Mouse (Mus musculus) testis, adult 2 months (tissue): Measurements from ENCODE around the gene Dynlrb2. TPM values are rescaled to one million over a fixed set of nuclear protein-coding genes. Genes with fewer than 3 reads are reported as not detected.

Source experiments
- H3K27ac ChIP-seq: fragments of 200-500 bp; 2 replicates; pipeline ENCODE4 v1.5.1; 2012; ENCODE audit warnings: low read depth, low read length; ENCODE audit not compliant: control insufficient read depth, insufficient read depth
- H3K27me3 ChIP-seq: fragments of 200-500 bp; 2 replicates; pipeline ENCODE4 v1.6.1; 2012; ENCODE audit warnings: mild to moderate bottlenecking, low read length, moderate library complexity; ENCODE audit not compliant: control insufficient read depth, insufficient read depth
- H3K36me3 ChIP-seq: fragments of 200-500 bp; 2 replicates; pipeline ENCODE4 v1.6.1; 2012; ENCODE audit warnings: mild to moderate bottlenecking, low read length; ENCODE audit not compliant: control insufficient read depth, insufficient read depth
- H3K4me1 ChIP-seq: fragments of 200-500 bp; 2 replicates; pipeline ENCODE4 v1.6.1; 2012; ENCODE audit warnings: low read length; ENCODE audit not compliant: control insufficient read depth, insufficient read depth
- H3K4me3 ChIP-seq: fragments of 200-500 bp; 2 replicates; pipeline ENCODE4 v1.5.1; 2012; ENCODE audit warnings: low read depth, mild to moderate bottlenecking, low read length, moderate library complexity, mixed read lengths; ENCODE audit not compliant: control insufficient read depth
- CTCF ChIP-seq: fragments of 200-500 bp; IDR thresholded peaks from 2 replicates; pipeline ENCODE4 v1.5.1; 2012; ENCODE audit warnings: low read depth, mild to moderate bottlenecking, inconsistent platforms, low read length, moderate library complexity; ENCODE audit not compliant: control insufficient read depth, insufficient read depth, insufficient replicate concordance
- POLR2A ChIP-seq: fragments of 200-500 bp; IDR thresholded peaks from 2 replicates; pipeline ENCODE4 v1.6.1; 2012; ENCODE audit warnings: low read depth, mild to moderate bottlenecking, inconsistent platforms, low read length, moderate library complexity; ENCODE audit not compliant: control insufficient read depth
- polyA plus RNA-seq: library from polyadenylated mRNA; depleted of rRNA; stranded (reverse); fragments of >200 nt; gene quantifications from 2 replicates; pipeline ENCODE4 v1.2.3, GENCODE M21; 2012

Dynlrb2 gene
- polyA plus RNA-seq, 1 experiment, result 246 TPM

DNA sequence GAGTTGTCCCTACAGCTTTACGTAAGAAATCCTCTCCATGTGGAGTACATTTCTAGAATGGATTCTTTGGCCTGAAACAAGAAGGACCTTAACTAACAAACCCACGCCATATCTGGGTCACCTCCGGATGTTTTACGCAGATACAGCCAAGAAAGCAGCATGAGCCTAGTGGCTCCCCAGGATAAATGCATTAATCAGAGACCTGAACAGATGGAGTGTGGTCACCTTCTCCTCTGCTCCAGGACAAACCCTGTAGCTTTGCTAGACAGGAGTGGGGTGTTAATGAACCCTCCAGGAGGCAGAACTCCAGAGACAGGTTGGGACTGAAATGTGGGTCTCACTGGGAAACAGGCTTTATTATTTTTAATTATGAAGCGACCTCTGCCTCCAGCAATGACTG lies 14.9 kb downstream of the Dynlrb2 start:
- Histone ChIP-seq H3K4me1 (no peaks in the 10 kb centered on the region), H3K4me3 (no peak overlapping the region), H3K27me3 (no peaks in the 10 kb centered on the region), H3K36me3 (no peaks in the 10 kb centered on the region), H3K27ac (no peak overlapping the region)
- TF ChIP-seq CTCF, result no peak
- TF ChIP-seq POLR2A, result no peak

DNA sequence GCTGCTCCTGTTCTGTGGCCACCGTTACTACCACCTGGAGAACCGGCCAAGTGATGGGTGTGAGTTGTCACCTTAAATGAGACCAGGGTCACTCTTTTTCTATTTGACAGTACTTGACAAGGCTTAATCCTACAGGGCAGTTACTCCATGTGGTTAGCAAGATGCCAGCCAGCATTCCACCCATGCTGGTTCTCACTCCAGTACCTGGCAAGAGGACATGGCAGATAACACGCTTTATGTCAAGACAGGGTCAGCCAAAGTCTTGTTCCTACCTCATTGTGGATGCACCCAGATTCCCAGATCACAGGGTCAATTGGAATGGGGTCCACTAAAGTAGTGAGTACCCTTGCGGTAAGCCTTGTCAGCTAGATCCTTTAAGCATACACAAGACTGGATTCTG lies 16.4 kb downstream of the Dynlrb2 start:
- H3K4me3 ChIP-seq, result no peak overlapping the region
- no peaks in the 10 kb centered on the region for H3K27me3 ChIP-seq
- TF ChIP-seq CTCF (no peak), POLR2A (no peak)
- no peak overlapping the region for H3K27ac ChIP-seq
- no peaks in the 10 kb centered on the region for H3K36me3 ChIP-seq
- H3K4me1 ChIP-seq, result no peaks in the 10 kb centered on the region

DNA sequence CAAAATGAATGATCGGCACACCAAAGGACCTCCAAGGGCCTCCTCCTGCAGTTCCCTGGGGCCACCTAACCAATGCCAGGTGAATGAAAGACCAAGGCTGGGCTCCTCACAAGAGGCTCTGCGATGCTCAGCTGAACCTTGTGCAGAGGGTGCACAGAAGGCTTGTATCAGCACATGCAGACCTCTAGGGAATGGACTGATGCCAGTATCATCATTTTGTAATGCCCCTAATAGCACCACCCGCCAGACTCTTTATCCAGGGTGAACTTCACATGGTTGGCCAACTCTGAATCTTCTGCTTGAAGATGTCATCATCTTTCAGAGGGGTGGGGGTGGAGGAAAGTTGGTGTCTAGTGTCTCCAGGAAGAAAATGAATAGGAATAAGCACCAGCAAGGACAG lies 16.9 kb downstream of the Dynlrb2 start:
- Histone ChIP-seq H3K36me3 (no peaks in the 10 kb centered on the region), H3K27me3 (no peaks in the 10 kb centered on the region), H3K4me1 (no peaks in the 10 kb centered on the region), H3K4me3 (no peak overlapping the region), H3K27ac (no peak overlapping the region)
- TF ChIP-seq CTCF (no peak), POLR2A (no peak)

DNA sequence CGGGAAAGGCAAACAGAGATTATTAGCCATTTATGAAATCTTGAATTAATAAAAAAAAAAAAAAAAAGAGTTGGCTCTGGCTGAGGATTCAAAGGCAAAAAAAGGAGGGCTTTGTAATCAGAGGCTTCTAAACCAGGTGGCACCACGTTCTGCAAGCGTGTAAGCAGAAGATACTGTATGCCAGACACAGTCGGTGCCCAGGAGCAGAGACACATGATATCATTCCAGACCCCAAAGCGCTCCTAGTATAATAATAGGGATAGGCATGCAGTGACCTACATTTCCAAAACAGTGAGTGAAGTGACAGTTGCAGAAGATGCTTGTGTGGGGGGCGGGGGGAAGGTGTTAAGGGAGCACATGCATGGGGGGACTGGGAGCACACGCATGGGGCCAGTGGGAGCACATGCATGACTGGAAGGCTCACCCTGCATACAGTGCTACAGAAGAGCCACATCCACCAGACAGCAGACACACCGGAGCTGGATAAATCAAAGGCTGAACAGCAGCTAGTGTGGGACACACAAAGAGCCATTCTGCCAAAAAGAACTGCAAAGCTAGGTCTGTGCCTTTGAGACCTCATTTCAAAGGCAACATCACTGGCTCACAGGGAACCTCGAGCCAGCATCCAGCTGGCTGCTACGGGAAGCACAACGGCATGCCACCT lies 17.5 kb downstream of the Dynlrb2 start:
- no peaks in the 10 kb centered on the region for H3K27me3 ChIP-seq
- no peaks in the 10 kb centered on the region for H3K36me3 ChIP-seq
- H3K27ac ChIP-seq, result no peak overlapping the region
- no peak overlapping the region for H3K4me3 ChIP-seq
- TF ChIP-seq POLR2A (no peak), CTCF (no peak)
- H3K4me1 ChIP-seq, result no peaks in the 10 kb centered on the region

DNA sequence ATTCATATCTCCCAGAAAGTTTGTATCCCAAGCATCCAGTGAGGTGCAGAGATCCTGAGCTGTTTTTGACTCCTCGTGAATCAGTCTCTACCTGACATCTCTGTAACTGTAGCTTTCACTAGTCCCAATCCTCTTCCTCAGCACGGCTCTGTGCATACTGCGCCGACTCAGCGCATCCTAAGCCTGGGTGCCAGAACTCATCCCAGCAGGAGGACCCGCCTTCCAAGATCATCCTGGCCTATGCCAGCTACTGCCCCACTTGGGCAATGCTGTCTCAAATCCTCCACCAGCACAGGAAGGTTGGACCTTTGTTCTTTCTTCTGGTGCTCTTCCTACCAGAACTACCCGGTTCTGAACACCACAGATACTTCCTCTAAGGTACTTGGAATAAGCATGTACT lies 20.1 kb downstream of the Dynlrb2 start:
- Histone ChIP-seq H3K4me1 (peaks cover 3% of the 10 kb centered on the region; the same call in 1 of the 2 replicates), H3K27me3 (no peaks in the 10 kb centered on the region), H3K27ac (no peak overlapping the region), H3K36me3 (no peaks in the 10 kb centered on the region), H3K4me3 (no peak overlapping the region)
- TF ChIP-seq CTCF, result no peak
- no peak for TF ChIP-seq POLR2A

DNA sequence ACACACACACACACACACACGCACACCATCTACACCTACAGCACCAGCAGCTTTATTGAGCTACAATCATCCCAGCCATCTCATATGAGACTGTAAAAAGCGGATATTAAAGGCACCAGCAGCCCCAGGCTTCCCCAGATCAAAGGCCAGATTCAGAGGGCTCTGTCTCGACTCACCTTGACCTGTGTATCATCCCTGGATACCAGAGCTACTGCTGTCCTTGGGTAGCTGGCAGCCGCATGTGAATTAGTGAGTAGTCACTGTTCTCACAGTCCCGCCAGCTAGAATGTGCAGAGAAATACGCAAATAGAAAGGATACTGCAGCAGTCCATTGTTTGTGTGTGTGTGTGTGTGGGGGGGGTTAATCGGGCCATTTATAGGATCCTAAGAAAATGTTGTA lies 24.0 kb downstream of the Dynlrb2 start:
- peak overlapping the region; percentile 63 for H3K4me3 ChIP-seq
- peaks cover 3% of the 10 kb centered on the region; the same call in 1 of the 2 replicates for H3K4me1 ChIP-seq
- H3K27ac ChIP-seq, result no peak overlapping the region
- no peaks in the 10 kb centered on the region for H3K27me3 ChIP-seq
- no peak for TF ChIP-seq POLR2A
- TF ChIP-seq CTCF, result no peak
- H3K36me3 ChIP-seq, result no peaks in the 10 kb centered on the region

DNA sequence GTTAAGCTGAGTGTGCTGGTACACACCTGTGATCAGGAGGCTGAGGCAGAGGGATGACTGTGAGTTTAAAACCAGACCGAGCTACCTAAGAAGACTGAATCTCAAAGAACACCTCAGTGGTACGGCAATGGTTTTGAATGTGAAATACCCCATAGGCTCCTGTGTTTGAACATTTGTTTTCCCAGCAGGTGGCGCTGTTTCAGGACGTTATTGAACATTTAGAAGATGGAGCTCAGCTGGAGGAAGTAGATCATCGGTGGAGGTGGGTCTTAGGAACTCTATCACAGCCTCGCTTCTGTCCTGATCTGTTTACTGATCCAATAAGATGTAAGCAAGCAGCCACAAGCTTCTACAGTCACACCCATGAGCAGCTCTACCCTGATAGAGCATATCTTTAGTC lies 28.3 kb downstream of the Dynlrb2 start:
- no peak overlapping the region for H3K27ac ChIP-seq
- TF ChIP-seq CTCF (0 out of 2 replicates have a peak, but pooled peaks have one; percentile 4), POLR2A (no peak)
- no peak overlapping the region for H3K4me3 ChIP-seq
- no peaks in the 10 kb centered on the region for H3K36me3 ChIP-seq
- H3K4me1 ChIP-seq, result peaks cover 2% of the 10 kb centered on the region; the same call in 1 of the 2 replicates
- H3K27me3 ChIP-seq, result no peaks in the 10 kb centered on the region
